Mouse (Mus musculus) CH12.LX (cell line): ENCODE data around the gene Zkscan6. TPM values are rescaled to one million over a fixed set of nuclear protein-coding genes. Genes with fewer than 3 reads are reported as not detected.

Experiments used
- DNase-seq: peaks from one replicate; pipeline ENCODE4 v3.0.0-alpha.2; 2013; ENCODE audit errors: extremely low read depth
- H3K27ac ChIP-seq: 2 replicates; pipeline ENCODE4 v1.5.1; 2012; ENCODE audit warnings: low read depth, mild to moderate bottlenecking, control low read depth, moderate library complexity; ENCODE audit not compliant: insufficient read depth
- H3K27me3 ChIP-seq: replicated peaks from 2 replicates; pipeline ENCODE3; 2012; ENCODE audit warnings: inconsistent platforms
- H3K36me3 ChIP-seq, 2 experiments: replicated peaks in 1 of 2; 2 replicates each; pipeline versions ENCODE3 to v1.6.1; 2012; ENCODE audit warnings: inconsistent platforms in 1 of 2, low read length in 1 of 2, mild to moderate bottlenecking in 1 of 2, mixed read lengths in 1 of 2, moderate library complexity in 1 of 2; ENCODE audit not compliant: control insufficient read depth in 1 of 2, insufficient read depth in 1 of 2
- H3K4me1 ChIP-seq, 2 experiments: 2 replicates each; pipeline ENCODE4 v1.6.1; 2012; ENCODE audit warnings: inconsistent platforms in 1 of 2, moderate library complexity in 1 of 2; ENCODE audit not compliant: insufficient read depth in 2 of 2, control insufficient read depth in 1 of 2
- H3K4me2 ChIP-seq: 2 replicates; pipeline ENCODE4 v1.6.1; 2012; ENCODE audit warnings: low read depth, mild to moderate bottlenecking, control low read depth; ENCODE audit not compliant: poor library complexity, insufficient read depth, severe bottlenecking
- H3K4me3 ChIP-seq, 3 experiments: fragments of 150-350 bp in 1 of 3; sonication (generic) in 1 of 3; replicated peaks in 1 of 3; 2 replicates each; pipeline versions ENCODE3 to v1.5.1; 2011 to 2012; ENCODE audit warnings: low read depth in 2 of 3, low read length in 2 of 3, mild to moderate bottlenecking in 2 of 3, moderate library complexity in 2 of 3, control low read depth in 1 of 3, improper control_type of control experiment in 1 of 3, inconsistent platforms in 1 of 3, mixed read lengths in 1 of 3; ENCODE audit not compliant: poor library complexity in 1 of 3
- H3K79me2 ChIP-seq: replicated peaks from 2 replicates; pipeline ENCODE4 v1.6.1; 2012; ENCODE audit warnings: mild to moderate bottlenecking, moderate library complexity; ENCODE audit not compliant: control insufficient read depth, poor library complexity, insufficient read depth, severe bottlenecking; ENCODE audit errors: extremely low read depth
- H3K9ac ChIP-seq: 2 replicates; pipeline ENCODE4 v1.6.1; 2012; ENCODE audit warnings: low read depth, mild to moderate bottlenecking, control low read depth, moderate library complexity; ENCODE audit not compliant: insufficient read depth
- H3K9me3 ChIP-seq: replicated peaks from 2 replicates; pipeline ENCODE3; 2012; ENCODE audit warnings: low read length, inconsistent platforms, mixed read lengths
- BHLHE40 ChIP-seq: IDR thresholded peaks from 2 replicates; pipeline ENCODE4 v1.6.1; 2011; ENCODE audit warnings: mild to moderate bottlenecking, low read depth, low read length, improper control_type of control experiment
- CTCF ChIP-seq, 2 experiments: IDR thresholded peaks in 1 of 2; conservative IDR thresholded peaks in 1 of 2; 2 replicates each; pipeline ENCODE4 v1.5.1; 2011 to 2012; ENCODE audit warnings: low read depth in 2 of 2, low read length in 2 of 2, improper control_type of control experiment in 1 of 2, inconsistent platforms in 1 of 2, mild to moderate bottlenecking in 1 of 2, moderate library complexity in 1 of 2
- E2F4 ChIP-seq: IDR thresholded peaks from 2 replicates; pipeline ENCODE4 v1.6.1; 2011; ENCODE audit warnings: low read depth, low read length, improper control_type of control experiment; ENCODE audit not compliant: insufficient replicate concordance
- EP300 ChIP-seq: IDR thresholded peaks from 2 replicates; pipeline ENCODE4 v1.6.1; 2011; ENCODE audit warnings: low read length, improper control_type of control experiment
- IRF4 ChIP-seq: IDR thresholded peaks from 2 replicates; pipeline ENCODE4 v1.6.1; 2014; ENCODE audit warnings: low read depth, mild to moderate bottlenecking, inconsistent platforms, low read length, improper control_type of control experiment
- JUN ChIP-seq: IDR thresholded peaks from 2 replicates; pipeline ENCODE4 v1.6.1; 2011; ENCODE audit warnings: low read depth, mild to moderate bottlenecking, low read length, improper control_type of control experiment, moderate library complexity; ENCODE audit not compliant: insufficient read depth
- JUND ChIP-seq: conservative IDR thresholded peaks from 2 replicates; pipeline ENCODE4 v1.6.1; 2011; ENCODE audit warnings: low read depth, low read length, improper control_type of control experiment
- KAT2A ChIP-seq: IDR thresholded peaks from 2 replicates; pipeline ENCODE4 v1.6.1; 2012; ENCODE audit warnings: low read length, improper control_type of control experiment, inconsistent platforms; ENCODE audit not compliant: insufficient replicate concordance
- MAFK ChIP-seq: IDR thresholded peaks from 2 replicates; pipeline ENCODE4 v1.6.1; 2011; ENCODE audit warnings: low read length, improper control_type of control experiment; ENCODE audit not compliant: insufficient replicate concordance
- MAZ ChIP-seq: IDR thresholded peaks from 2 replicates; pipeline ENCODE4 v1.6.1; 2012; ENCODE audit warnings: low read depth, mild to moderate bottlenecking, inconsistent platforms, low read length, improper control_type of control experiment, moderate library complexity
- MXI1 ChIP-seq: IDR thresholded peaks from 2 replicates; pipeline ENCODE4 v1.6.1; 2011; ENCODE audit warnings: mild to moderate bottlenecking, low read depth, low read length, improper control_type of control experiment
- MYC ChIP-seq: IDR thresholded peaks from 2 replicates; pipeline ENCODE4 v1.6.1; 2011; ENCODE audit warnings: low read depth, mild to moderate bottlenecking, improper control_type of control experiment, low read length
- NRF1 ChIP-seq: IDR thresholded peaks from 2 replicates; pipeline ENCODE4 v1.6.1; 2014; ENCODE audit warnings: low read depth, mild to moderate bottlenecking, inconsistent platforms, low read length, improper control_type of control experiment, moderate library complexity
- PAX5 ChIP-seq: IDR thresholded peaks from 2 replicates; pipeline ENCODE4 v1.6.1; 2012; ENCODE audit warnings: low read length, inconsistent platforms, mixed read lengths
- POLR2A ChIP-seq: IDR thresholded peaks from 2 replicates; pipeline ENCODE4 v1.6.1; 2011; ENCODE audit warnings: low read depth, mild to moderate bottlenecking, improper control_type of control experiment, low read length
- RAD21 ChIP-seq: IDR thresholded peaks from 2 replicates; pipeline ENCODE4 v1.6.1; 2011; ENCODE audit warnings: low read depth, mild to moderate bottlenecking, low read length, improper control_type of control experiment, moderate library complexity
- SMC3 ChIP-seq: IDR thresholded peaks from 2 replicates; pipeline ENCODE4 v1.6.1; 2011; ENCODE audit warnings: low read depth, low read length, improper control_type of control experiment
- TBP ChIP-seq: conservative IDR thresholded peaks from 2 replicates; pipeline ENCODE4 v1.6.1; 2011; ENCODE audit warnings: low read depth, low read length, improper control_type of control experiment
- TCF12 ChIP-seq: IDR thresholded peaks from 2 replicates; pipeline ENCODE4 v1.6.1; 2014; ENCODE audit warnings: low read depth, mild to moderate bottlenecking, inconsistent platforms, low read length, improper control_type of control experiment
- USF1 ChIP-seq: IDR thresholded peaks from 2 replicates; pipeline ENCODE4 v1.6.1; 2014; ENCODE audit warnings: low read depth, mild to moderate bottlenecking, inconsistent platforms, low read length, improper control_type of control experiment
- ZNF384 ChIP-seq: IDR thresholded peaks from 2 replicates; pipeline ENCODE4 v1.6.1; 2012; ENCODE audit warnings: low read depth, low read length, improper control_type of control experiment, inconsistent platforms
- dilution Hi-C: fragments of 300-500 bp; cut with MboI; formaldehyde crosslinking; loops from 2 replicates; pipeline ENCODE4 v1.14.3; 2020; ENCODE audit warnings: low sequenced_read_pairs; ENCODE audit not compliant: extremely low pct_unique_long_range_greater_than_20kb, extremely low pct_ligation_motif_present
- in situ Hi-C: fragments of 300-500 bp; cut with MboI; formaldehyde crosslinking; loops from 3 replicates; pipeline ENCODE4 v1.14.3; 2019; ENCODE audit warnings: low sequenced_read_pairs, low pct_ligation_motif_present, low pct_unique_long_range_greater_than_20kb, mixed read lengths
- polyA plus RNA-seq: library from polyadenylated mRNA; unstranded; fragments of >175 nt; gene quantifications from 2 replicates; pipeline ENCODE4 v1.2.1, GENCODE M21; 2012; ENCODE audit warnings: low read depth; ENCODE audit not compliant: insufficient read length
- total RNA-seq, 2 experiments: library from RNA; depleted of rRNA; stranded (reverse); fragments of 300-350 nt in 1 of 2; fragments of >200 nt in 1 of 2; gene quantifications; 2 replicates each; pipeline ENCODE4 v1.2.3; 2012 to 2014

Gene Zkscan6
- total and polyA plus RNA-seq, 3 experiments: 15.8 to 20.5 (median 16.6) TPM

- TF ChIP-seq JUN (no peak), IRF4 (no peak), MAFK (no peak), TBP (no peak), POLR2A (no peak), JUND (no peak), USF1 (no peak), RAD21 (no peak), MAZ (no peak), ZNF384 (no peak)
- TF ChIP-seq, all 38 proteins: peak for 0
- Histone ChIP-seq H3K4me3 (no peak overlapping the region), H3K9me3 (no peaks in the 10 kb centered on the region), H3K4me1 (no peaks in the 10 kb centered on the region), H3K27me3 (peaks cover 7% of the 10 kb centered on the region), H3K36me3 (no peaks in the 10 kb centered on the region), H3K4me2 (no peak overlapping the region), H3K79me2 (no peaks in the 10 kb centered on the region), H3K9ac (no peak overlapping the region), H3K27ac (no peak overlapping the region)
- DNase-seq: no peak
- in situ Hi-C loops (no loop called here), dilution Hi-C loops (no loop called here)
Observed at GRCm38 (mm10) chr11:65861476-65861875, 54.5 kb downstream of the Zkscan6 start.

GRCm38 (mm10) chr11:65877146-65877775 lies 70.3 kb downstream of the Zkscan6 start:
- Histone ChIP-seq H3K9ac (no peak overlapping the region), H3K79me2 (no peaks in the 10 kb centered on the region), H3K4me3 (no peak overlapping the region), H3K4me2 (no peak overlapping the region), H3K27me3 (peaks cover 2% of the 10 kb centered on the region), H3K36me3 (no peaks in the 10 kb centered on the region), H3K27ac (no peak overlapping the region), H3K4me1 (no peaks in the 10 kb centered on the region), H3K9me3 (no peaks in the 10 kb centered on the region)
- no peak for DNase-seq
- TF ChIP-seq MXI1 (no peak), POLR2A (no peak), PAX5 (no peak), JUN (no peak), E2F4 (no peak), CTCF (conservative IDR thresholded peaks at IDR 0.05 in 1 of 2, IDR thresholded peaks at IDR 0.05 in 1 of 2; ENCODE audit: low read depth in 2 of 2, low read length in 2 of 2) (no peak; a peak in 1 of 4 replicates), ZNF384 (no peak), KAT2A (no peak), TCF12 (no peak), USF1 (no peak), NRF1 (no peak), BHLHE40 (no peak), SMC3 (no peak), MYC (no peak), EP300 (no peak)
- dilution Hi-C loops (no loop called here), in situ Hi-C loops (no loop called here)

Other genes with a start within 250 kb of the Zkscan6 start
- 27.2 and 29.8 TPM in 2 replicates for gene Map2k4, start 18.9 kb upstream of the Zkscan6 start, total RNA-seq (2012; rRNA removed)
- 43.3 and 44.3 TPM in 2 replicates for gene Map2k4, start 18.9 kb upstream of the Zkscan6 start, total RNA-seq (2014; rRNA removed)
- gene Map2k4, start 18.9 kb upstream of the Zkscan6 start, polyA plus RNA-seq: 42.4 and 50.0 TPM in 2 replicates